Mouse (Mus musculus): Measurements from ENCODE around the gene Pttg1. TPM values are rescaled to one million over a fixed set of nuclear protein-coding genes. Genes with fewer than 3 reads are reported as not detected.

The Pttg1 gene
- total and polyA plus RNA-seq, 3 experiments: 153 to 276 (median 258) TPM

- Histone ChIP-seq H3K9ac (ENCODE audit: insufficient read depth, low read depth) (peak overlapping the region; percentile 57; the same call in 1 of the 2 replicates), H3K36me3 (replicated peaks in 1 of 2; ENCODE audit: control insufficient read depth in 1 of 2, insufficient read depth in 1 of 2, low read length in 1 of 2) (no peaks in the 10 kb centered on the region), H3K27me3 (replicated peaks) (no peaks in the 10 kb centered on the region), H3K79me2 (replicated peaks; ENCODE audit: control insufficient read depth, extremely low read depth, insufficient read depth, poor library complexity, severe bottlenecking) (peaks cover 14% of the 10 kb centered on the region), H3K27ac (ENCODE audit: insufficient read depth, low read depth) (peak overlapping the region; percentile 99; the same call in 1 of the 2 replicates), H3K4me1 (ENCODE audit: control insufficient read depth in 1 of 2, insufficient read depth in 2 of 2) (peaks cover 19 to 51% of the 10 kb centered on the region in 2 experiments), H3K4me3 (replicated peaks in 1 of 3; ENCODE audit: low read depth in 2 of 3, low read length in 2 of 3, poor library complexity in 1 of 3) (no peak overlapping the region), H3K4me2 (ENCODE audit: insufficient read depth, low read depth, poor library complexity, severe bottlenecking) (peak overlapping the region; percentile 89), H3K9me3 (replicated peaks; ENCODE audit: low read length) (peaks cover 4% of the 10 kb centered on the region)
- no peak for DNase-seq (ENCODE audit: extremely low read depth)
- in situ Hi-C loops (cut with MboI; ENCODE audit: low pct_ligation_motif_present, low pct_unique_long_range_greater_than_20kb, low sequenced_read_pairs): no loop called here
- dilution Hi-C loops (cut with MboI; ENCODE audit: extremely low pct_ligation_motif_present, extremely low pct_unique_long_range_greater_than_20kb, low sequenced_read_pairs): no loop called here
- peak; percentile 81 for TF ChIP-seq ZNF384 (IDR thresholded peaks at IDR 0.05; ENCODE audit: low read depth, low read length)
- TF ChIP-seq USF1 (IDR thresholded peaks at IDR 0.05; ENCODE audit: low read depth, low read length): no peak
Measured at GRCm38 (mm10) chr11:43389118-43389517, 36.9 kb downstream of the Pttg1 start.

GRCm38 (mm10) chr11:43388122-43389097 lies 37.6 kb downstream of the Pttg1 start:
- dilution Hi-C loops (cut with MboI; ENCODE audit: extremely low pct_ligation_motif_present, extremely low pct_unique_long_range_greater_than_20kb, low sequenced_read_pairs): no loop called here
- TF ChIP-seq NELFE (IDR thresholded peaks at IDR 0.05; ENCODE audit: low read depth, low read length) (peak; percentile 59), UBTF (IDR thresholded peaks at IDR 0.05; ENCODE audit: low read depth, low read length) (no peak), POLR2AphosphoS2 (IDR thresholded peaks at IDR 0.05; ENCODE audit: low read depth, low read length) (no peak), CHD2 (IDR thresholded peaks at IDR 0.05; ENCODE audit: low read length) (peak; percentile 56), ELF1 (IDR thresholded peaks at IDR 0.05; ENCODE audit: low read depth, low read length) (peak; percentile 61), RCOR1 (conservative IDR thresholded peaks at IDR 0.05; ENCODE audit: low read depth, low read length) (peak; percentile 65; the same call in 1 of the 2 replicates), CTCF (conservative IDR thresholded peaks at IDR 0.05 in 1 of 2, IDR thresholded peaks at IDR 0.05 in 1 of 2; ENCODE audit: low read depth in 2 of 2, low read length in 2 of 2) (peak in 1 of 2 experiments; percentile 46; a peak in 2 of 4 replicates), PAX5 (IDR thresholded peaks at IDR 0.05; ENCODE audit: low read length) (no peak), TBP (conservative IDR thresholded peaks at IDR 0.05; ENCODE audit: low read depth, low read length) (peak; percentile 81; the same call in 1 of the 2 replicates), USF2 (conservative IDR thresholded peaks at IDR 0.05; ENCODE audit: low read depth, low read length) (0 out of 2 replicates have a peak, but pooled peaks have one; percentile 33), MEF2A (IDR thresholded peaks at IDR 0.05; ENCODE audit: borderline replicate concordance, low read depth, low read length) (peak; percentile 44; the same call in 1 of the 2 replicates), HCFC1 (IDR thresholded peaks at IDR 0.05; ENCODE audit: low read depth, low read length) (peak; percentile 37; the same call in 1 of the 2 replicates), MYC (IDR thresholded peaks at IDR 0.05; ENCODE audit: low read depth, low read length) (peak; percentile 81), MAZ (IDR thresholded peaks at IDR 0.05; ENCODE audit: low read depth, low read length) (0 out of 2 replicates have a peak, but pooled peaks have one; percentile 34), MAFK (IDR thresholded peaks at IDR 0.05; ENCODE audit: insufficient replicate concordance, low read length) (0 out of 2 replicates have a peak, but pooled peaks have one; percentile 22), USF1 (IDR thresholded peaks at IDR 0.05; ENCODE audit: low read depth, low read length) (no peak), IRF4 (IDR thresholded peaks at IDR 0.05; ENCODE audit: low read depth, low read length) (peak; percentile 51), ZNF384 (IDR thresholded peaks at IDR 0.05; ENCODE audit: low read depth, low read length) (peak; percentile 15; the same call in 1 of the 2 replicates), BHLHE40 (IDR thresholded peaks at IDR 0.05; ENCODE audit: low read depth, low read length) (peak; percentile 86), ZMIZ1 (IDR thresholded peaks at IDR 0.05; ENCODE audit: low read depth, low read length) (peak; percentile 61; the same call in 1 of the 2 replicates), ZC3H11A (IDR thresholded peaks at IDR 0.05; ENCODE audit: low read depth, low read length) (no peak), JUND (conservative IDR thresholded peaks at IDR 0.05; ENCODE audit: low read depth, low read length) (peak; percentile 44; the same call in 1 of the 2 replicates), KAT2A (IDR thresholded peaks at IDR 0.05; ENCODE audit: insufficient replicate concordance, low read length) (0 out of 2 replicates have a peak, but pooled peaks have one; percentile 34), POLR2A (IDR thresholded peaks at IDR 0.05; ENCODE audit: low read depth, low read length) (peak; percentile 73), NRF1 (IDR thresholded peaks at IDR 0.05; ENCODE audit: low read depth, low read length) (peak; percentile 39; the same call in 1 of the 2 replicates), RAD21 (IDR thresholded peaks at IDR 0.05; ENCODE audit: low read depth, low read length) (no peak; the same call in none of the 2 replicates), E2F4 (IDR thresholded peaks at IDR 0.05; ENCODE audit: insufficient replicate concordance, low read depth, low read length) (0 out of 2 replicates have a peak, but pooled peaks have one; percentile 35), ZKSCAN1 (IDR thresholded peaks at IDR 0.05; ENCODE audit: borderline replicate concordance, low read depth, low read length) (no peak)

More at GRCm38 (mm10) chr11:43388122-43389097, 37.6 kb downstream of the Pttg1 start:
- no peaks in the 10 kb centered on the region for H3K27me3 ChIP-seq (replicated peaks)
- H3K27ac ChIP-seq (ENCODE audit: insufficient read depth, low read depth): peak overlapping the region; percentile 99
- H3K9me3 ChIP-seq (replicated peaks; ENCODE audit: low read length): peaks cover 4% of the 10 kb centered on the region
- in situ Hi-C loops (cut with MboI; ENCODE audit: low pct_ligation_motif_present, low pct_unique_long_range_greater_than_20kb, low sequenced_read_pairs): no loop called here
- peak overlapping the region; percentile 57 for H3K9ac ChIP-seq (ENCODE audit: insufficient read depth, low read depth)
- peak overlapping the region; percentile 28 to 50 (median 45) for H3K4me3 ChIP-seq (replicated peaks in 1 of 3; ENCODE audit: low read depth in 2 of 3, low read length in 2 of 3, poor library complexity in 1 of 3)
- no peaks in the 10 kb centered on the region for H3K36me3 ChIP-seq (replicated peaks in 1 of 2; ENCODE audit: control insufficient read depth in 1 of 2, insufficient read depth in 1 of 2, low read length in 1 of 2)
- H3K4me2 ChIP-seq (ENCODE audit: insufficient read depth, low read depth, poor library complexity, severe bottlenecking): peak overlapping the region; percentile 89
- DNase-seq (ENCODE audit: extremely low read depth): peak; percentile 95
- peaks cover 19 to 44% of the 10 kb centered on the region in 2 experiments for H3K4me1 ChIP-seq (ENCODE audit: control insufficient read depth in 1 of 2, insufficient read depth in 2 of 2)
- peaks cover 16% of the 10 kb centered on the region for H3K79me2 ChIP-seq (replicated peaks; ENCODE audit: control insufficient read depth, extremely low read depth, insufficient read depth, poor library complexity, severe bottlenecking)
